Mouse (Mus musculus) liver, adult 2 months (tissue): Measurements from ENCODE around the gene Sept5.

ENCODE experiments used
- CTCF ChIP-seq: fragments of 200-500 bp; IDR thresholded peaks from 2 replicates; pipeline ENCODE4 v1.5.1; 2011; ENCODE audit warnings: low read depth, low read length, control low read depth
- POLR2A ChIP-seq: fragments of 200-500 bp; IDR thresholded peaks from 2 replicates; pipeline ENCODE4 v1.6.1; 2011; ENCODE audit warnings: low read length, control low read depth; ENCODE audit not compliant: insufficient read depth; ENCODE audit errors: extremely low read depth

DNA sequence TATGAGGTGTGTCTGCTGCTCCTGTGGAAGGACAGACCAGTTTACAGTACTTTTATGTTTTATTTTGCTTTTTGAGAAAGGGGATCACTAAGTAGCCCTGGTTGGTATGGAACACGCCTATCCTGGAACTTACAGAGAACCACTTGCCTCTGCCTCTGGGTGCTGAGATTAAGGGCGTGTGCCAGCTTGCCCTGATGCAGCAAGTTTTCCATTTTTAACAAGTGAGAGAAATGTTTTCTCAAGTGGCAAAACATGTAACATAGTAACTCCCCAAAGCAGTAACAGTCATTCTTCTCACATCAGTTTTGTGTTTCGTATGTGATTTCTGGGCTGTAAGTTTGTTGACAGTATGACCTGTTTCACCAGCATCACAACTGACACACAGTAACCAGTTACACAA, 43.3 kb upstream of the Sept5 start:
- no peak for TF ChIP-seq CTCF
- TF ChIP-seq POLR2A: no peak
